Mouse (Mus musculus): Measurements from ENCODE around the gene Platr17.
"Not testable (repeated sequence)": the region's sequence is repeated elsewhere in the genome, so short reads cannot be mapped to it uniquely, and the experiment has no call there.

Gene Platr17

DNA sequence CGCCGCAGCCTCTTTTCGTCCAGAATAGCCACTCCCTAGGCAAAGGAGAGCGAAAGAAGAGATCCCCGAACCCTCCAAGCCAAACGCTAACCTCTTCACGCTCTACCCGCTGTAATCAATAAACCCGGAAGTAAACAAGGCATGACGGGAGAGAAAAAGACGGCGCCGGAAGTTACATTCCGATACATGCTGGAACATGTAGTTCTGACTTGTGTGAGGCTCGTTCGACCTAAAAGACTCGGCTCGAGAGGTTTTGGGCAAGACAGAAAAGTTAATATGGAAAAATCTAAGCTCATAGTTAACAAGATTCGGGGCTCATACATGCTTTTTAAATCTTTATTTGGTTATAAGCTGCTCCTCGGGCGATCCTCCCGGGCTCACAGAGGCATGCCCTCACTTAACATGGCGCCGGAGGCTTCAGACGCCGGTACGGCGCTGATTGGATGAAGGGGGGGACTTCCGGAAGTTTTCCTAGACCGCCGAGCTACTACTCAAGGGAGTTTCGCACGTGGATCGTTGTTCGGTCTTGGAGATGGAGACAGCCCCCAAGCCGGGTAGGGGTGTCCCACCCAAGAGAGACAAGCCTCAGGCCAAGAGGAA lies 35.4 kb downstream of the Platr17 start, which contains the start of the genes Pfdn6 and Wdr46:
Gene Pfdn6, minus strand, starts transcription at position 138 of the 600 bp plus-strand sequence.
Gene Wdr46, plus strand, starts transcription at position 455 of the 600 bp plus-strand sequence.
- DNase-seq (ENCODE audit: low spot score in 2 of 2) = peak; percentile 72 to 87

DNA sequence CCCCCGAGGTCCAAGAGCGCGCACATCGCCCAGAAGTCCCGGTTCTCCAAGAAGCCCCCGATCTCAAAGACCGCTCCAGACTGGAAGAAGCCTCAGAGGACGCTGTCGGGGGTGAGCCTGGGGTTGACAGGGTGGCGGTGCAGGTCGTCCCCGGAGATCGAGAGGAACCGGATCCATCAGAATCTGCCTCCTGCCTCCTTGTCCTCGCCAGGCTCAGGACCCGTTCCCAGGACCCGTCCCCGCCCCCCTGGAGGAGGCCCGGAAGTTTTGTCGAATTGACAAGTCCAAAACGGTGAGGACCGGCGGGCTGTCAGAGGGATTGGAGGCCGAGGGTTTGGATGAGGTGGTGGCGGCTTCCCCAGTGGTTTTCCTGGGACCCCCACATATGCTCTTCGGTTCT lies 36.0 kb downstream of the Platr17 start:
- no peak for DNase-seq (ENCODE audit: low spot score in 2 of 2)

DNA sequence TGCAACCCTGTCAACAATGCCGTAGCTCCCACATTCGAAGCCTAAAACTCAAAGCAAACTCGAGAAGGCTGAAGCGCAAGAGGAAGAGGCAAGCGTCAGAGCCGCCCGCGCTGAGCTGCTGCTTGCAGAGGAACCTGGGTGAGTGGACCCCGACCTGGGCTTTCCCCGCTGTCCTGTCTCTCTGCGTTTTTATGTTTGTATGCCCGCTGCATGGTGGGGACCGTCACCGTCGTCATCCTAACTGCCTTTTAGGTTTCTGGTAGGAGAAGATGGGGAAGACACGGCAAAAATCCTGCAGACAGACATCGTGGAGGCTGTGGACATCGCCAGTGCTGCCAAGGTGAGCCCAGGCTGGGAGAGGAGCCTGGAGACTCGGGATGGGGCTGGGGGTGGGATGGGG lies 36.4 kb downstream of the Platr17 start:
- DNase-seq (ENCODE audit: low spot score in 2 of 2) = no peak

- no peak for DNase-seq (ENCODE audit: low spot score in 2 of 2)
These were observed 38.5 kb downstream of the Platr17 start for GRCm38 (mm10) chr17:33943454-33943853.

- no peak for DNase-seq (ENCODE audit: low spot score in 2 of 2)
These were observed 42.6 kb downstream of the Platr17 start for GRCm38 (mm10) chr17:33947430-33948089.

- no peak for DNase-seq (ENCODE audit: low spot score in 2 of 2)
These were observed 43.4 kb downstream of the Platr17 start for GRCm38 (mm10) chr17:33948090-33948904.

DNA sequence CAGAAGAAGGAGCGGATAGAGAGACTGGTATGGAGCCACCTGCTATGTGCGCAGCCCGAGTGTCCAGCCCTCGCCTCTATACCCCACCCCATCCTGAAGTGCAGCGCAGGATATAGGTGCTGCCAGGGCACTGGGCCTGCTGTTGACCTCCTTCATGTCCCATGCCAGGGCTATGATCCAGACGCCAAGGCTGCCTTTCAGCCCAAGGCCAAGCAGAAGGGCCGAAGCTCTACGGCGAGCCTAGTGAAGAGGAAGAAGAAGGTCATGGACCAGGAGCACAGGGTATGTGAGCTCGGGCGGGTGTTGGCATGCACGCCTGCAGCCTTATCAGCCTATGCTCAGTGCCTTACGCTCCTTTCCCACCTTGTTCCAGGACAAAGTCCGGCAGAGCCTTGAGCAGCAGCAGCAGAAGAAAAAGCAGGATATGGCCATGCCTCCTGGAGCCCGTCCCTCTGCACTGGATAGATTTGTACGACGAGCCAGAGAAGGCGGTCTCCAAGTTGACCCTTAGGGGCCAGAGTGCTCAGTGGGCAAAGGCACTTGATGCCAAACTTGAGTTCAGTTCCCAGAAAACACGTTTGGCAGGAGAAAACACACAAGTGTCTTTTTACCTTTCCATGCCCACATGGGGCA lies 44.1 kb downstream of the Platr17 start:
- no peak for DNase-seq (ENCODE audit: low spot score in 2 of 2)

- peak in 1 of 2 experiments; percentile 59 for DNase-seq (ENCODE audit: low spot score in 2 of 2)
These were observed 45.2 kb downstream of the Platr17 start for GRCm38 (mm10) chr17:33950131-33950625.

DNA sequence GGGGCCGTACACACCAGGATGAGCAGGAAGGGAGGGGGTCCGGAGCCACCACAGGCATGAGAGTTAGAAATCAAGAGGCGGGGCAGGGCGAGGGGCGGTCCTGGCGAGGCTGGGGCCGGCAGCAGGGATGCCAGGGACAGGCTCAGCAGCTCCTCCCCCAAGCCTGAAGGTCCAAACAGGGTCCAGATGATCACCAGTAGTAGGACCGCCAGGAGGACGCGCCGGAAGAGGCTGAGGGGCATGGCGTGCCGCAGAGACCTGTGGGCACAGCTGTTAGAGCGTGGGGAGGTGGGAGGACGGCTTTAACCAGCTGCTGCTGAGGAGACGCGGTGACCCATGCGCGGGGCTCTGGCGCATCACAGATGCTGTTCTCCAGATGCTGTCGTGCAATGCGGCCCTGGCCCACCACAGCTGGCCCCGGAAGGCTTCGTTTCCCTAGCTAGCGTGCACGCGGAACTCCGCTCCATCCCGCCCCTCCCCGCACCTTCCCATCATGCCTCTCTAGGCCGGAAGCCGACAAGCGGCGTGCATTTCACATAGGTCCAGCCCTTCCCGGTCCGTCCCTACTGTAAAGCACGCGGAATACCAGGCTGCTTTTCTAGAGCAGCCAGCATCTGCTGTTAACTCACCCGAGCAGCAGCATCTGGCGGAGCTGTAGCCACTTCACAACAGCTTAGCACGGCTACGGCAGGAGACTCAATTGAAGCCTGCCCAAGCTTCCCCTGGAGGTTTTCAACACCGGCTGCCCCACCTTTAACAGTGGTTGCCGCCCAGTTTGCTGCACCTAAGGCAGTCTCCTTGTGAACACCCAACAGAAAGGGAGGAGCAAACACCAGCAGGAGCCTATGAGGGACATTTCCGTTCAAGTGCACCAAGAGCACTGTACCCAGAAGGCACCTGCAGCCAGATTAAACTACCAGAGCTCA lies 46.3 kb downstream of the Platr17 start, which contains the start of gene B3galt4:
Gene B3galt4, minus strand, starts transcription at position 468 of the 926 bp plus-strand sequence.
- DNase-seq (ENCODE audit: low spot score in 2 of 2) = peak; percentile 82 to 83

DNA sequence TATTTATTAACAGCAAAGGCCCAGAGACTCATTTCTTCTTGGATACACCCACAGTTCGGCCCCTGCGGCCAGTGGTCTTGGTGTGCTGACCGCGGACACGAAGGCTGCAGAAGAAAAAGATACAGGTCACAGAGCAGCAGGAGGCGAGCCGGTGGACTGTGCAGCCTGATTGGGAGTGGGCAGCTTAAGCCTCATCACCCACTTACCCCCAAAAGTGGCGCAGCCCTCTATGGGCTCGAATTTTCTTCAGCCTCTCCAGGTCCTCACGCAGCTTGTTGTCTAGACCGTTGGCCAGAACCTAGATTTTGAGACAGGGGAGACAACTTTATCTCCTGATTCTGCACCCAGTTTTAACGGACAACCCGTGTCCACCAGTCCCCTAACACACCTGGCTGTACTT lies 47.1 kb downstream of the Platr17 start:
- not testable (repeated sequence) for DNase-seq (ENCODE audit: low spot score in 2 of 2)

- no peak for DNase-seq (ENCODE audit: low spot score in 2 of 2)
These were observed 47.9 kb downstream of the Platr17 start for GRCm38 (mm10) chr17:33952879-33953278.

DNA sequence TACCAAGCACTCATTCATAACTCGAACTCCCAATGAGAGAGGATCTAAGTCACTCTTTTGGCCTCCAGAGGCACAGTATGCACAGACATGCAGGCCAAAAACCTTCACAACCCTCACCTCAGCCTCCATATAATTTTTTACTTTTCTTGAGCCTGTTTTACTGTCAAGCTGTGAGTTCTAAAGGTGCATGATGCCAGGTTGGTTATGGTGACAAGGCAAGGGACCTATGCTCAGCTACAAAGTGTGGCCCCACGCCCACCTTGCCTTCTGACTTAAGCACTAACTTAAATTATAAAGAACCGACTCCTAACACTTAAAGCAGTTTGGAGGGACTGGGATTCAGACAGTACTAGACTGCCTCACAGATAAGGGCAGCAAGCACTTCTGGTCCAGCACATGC lies 48.4 kb downstream of the Platr17 start:
- no peak for DNase-seq (ENCODE audit: low spot score in 2 of 2)

GRCm38 (mm10) chr17:33953961-33954565 lies 49.1 kb downstream of the Platr17 start:
- DNase-seq (ENCODE audit: low spot score in 2 of 2) = no peak

DNA sequence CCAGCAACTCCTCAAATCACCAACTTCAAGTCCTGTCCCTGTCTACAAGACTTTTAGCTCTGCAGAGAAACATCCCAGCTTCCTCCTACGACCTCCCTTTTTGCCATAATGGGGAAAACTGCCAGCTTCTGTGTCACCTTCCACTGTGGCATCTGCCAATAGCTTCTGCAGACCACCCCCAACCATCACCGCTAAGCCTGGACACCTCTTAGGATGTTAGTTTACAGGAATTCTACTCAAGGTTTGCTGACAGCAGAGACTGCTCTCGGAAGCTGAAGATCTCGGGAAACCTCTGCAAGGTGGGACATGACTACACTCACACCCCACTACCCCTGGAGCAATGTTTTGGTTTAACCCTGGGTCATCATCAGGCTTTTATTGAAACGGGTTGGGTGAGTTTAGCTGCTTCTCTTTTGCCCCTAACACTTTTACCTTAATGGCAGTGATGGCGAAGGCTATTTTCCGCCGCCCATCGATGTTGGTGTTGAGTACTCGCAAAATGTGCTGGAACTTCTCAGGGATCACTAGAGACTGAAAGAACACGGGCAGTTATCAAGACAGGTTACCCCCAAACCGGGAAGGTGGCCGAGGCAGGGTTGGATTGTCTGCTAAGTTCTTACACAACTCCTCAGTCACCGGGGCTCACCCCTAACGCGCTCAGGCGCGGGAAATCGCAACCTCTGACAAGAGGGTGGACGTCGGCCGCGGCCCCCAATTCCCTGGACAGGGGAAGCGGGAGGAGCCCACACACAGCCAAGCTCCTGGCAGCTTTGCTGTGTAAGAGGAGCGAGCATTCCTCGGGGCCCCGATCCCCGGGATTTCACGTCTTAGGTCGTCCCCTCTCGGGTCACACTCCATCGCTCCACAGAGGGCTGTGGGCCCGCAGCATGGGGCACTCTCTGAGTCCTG lies 50.0 kb downstream of the Platr17 start:
- DNase-seq (ENCODE audit: low spot score in 2 of 2) = no peak

- DNase-seq (ENCODE audit: low spot score in 2 of 2) = peak; percentile 93
These were observed 50.8 kb downstream of the Platr17 start, which contains the start of the genes Vps52 and Rps18 for GRCm38 (mm10) chr17:33955555-33956214. Gene Vps52 (plus strand): TSS chr17:33955812. Gene Rps18 (minus strand): TSS chr17:33956001.

Data from urinary bladder, postnatal 4 days (tissue).